Mouse (Mus musculus): ENCODE measurements around the gene Timmdc1. TPM values are rescaled to one million over a fixed set of nuclear protein-coding genes. Genes with fewer than 3 reads are reported as not detected.
A peak's percentile ranks its signal among the peaks of the same experiment; 100 is the strongest.

Timmdc1 gene
- polyA plus RNA-seq, 1 experiment from 2014 or later, result 35.0 TPM

DNA sequence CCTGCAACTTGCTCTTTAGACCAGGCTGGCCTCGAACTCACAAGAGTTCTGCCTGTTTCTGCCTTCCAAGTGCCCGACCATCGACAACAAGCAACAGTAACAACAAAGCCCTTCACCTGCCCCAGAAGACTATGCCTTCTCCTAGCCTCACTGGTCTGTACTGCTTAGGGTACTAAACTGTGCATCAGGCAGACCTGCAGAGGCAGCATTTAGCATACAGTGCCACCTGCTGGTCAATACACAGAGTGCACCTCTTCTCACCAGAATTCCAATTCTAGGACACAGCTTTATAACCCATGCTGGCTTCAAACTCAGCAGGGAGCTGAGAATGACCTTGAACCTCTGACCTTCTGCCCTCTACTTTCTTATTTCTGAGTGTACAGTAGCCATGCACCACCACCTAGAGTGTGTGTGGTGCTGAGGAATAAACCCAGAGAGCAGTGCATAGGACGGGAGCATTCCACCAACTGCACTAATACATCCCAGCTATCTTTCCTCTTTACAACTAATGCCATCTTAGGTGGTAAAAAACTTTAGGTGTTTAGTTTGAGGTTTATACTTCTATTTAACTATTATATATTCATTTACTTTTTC is 16.3 kb downstream of the Timmdc1 start:
- H3K4me3 ChIP-seq (ENCODE audit: low read length), result no peak overlapping the region
- no peak overlapping the region for H3K27ac ChIP-seq (ENCODE audit: low read length)
- no peaks in the 10 kb centered on the region for H3K27me3 ChIP-seq (ENCODE audit: control insufficient read depth, insufficient read depth, low read length)
- no peak overlapping the region for H3K4me2 ChIP-seq (ENCODE audit: low read depth, low read length)
- 64% methylated on average over 4 of the region's 4 CpGs for WGBS
- peaks cover 31% of the 10 kb centered on the region for H3K36me3 ChIP-seq (ENCODE audit: control insufficient read depth, insufficient read depth)
- ATAC-seq (replicated peaks; ENCODE audit: extremely low read depth, insufficient read depth, low FRiP score), result peak; percentile 74; the same call in 1 of the 2 replicates
- H3K9ac ChIP-seq (ENCODE audit: low read length), result no peak overlapping the region
- no peaks in the 10 kb centered on the region for H3K4me1 ChIP-seq (ENCODE audit: control insufficient read depth, insufficient read depth, low read length)
- H3K9me3 ChIP-seq (replicated peaks; ENCODE audit: control insufficient read depth, low read length), result no peaks in the 10 kb centered on the region

GRCm38 (mm10) chr16:38503528-38503927 is 18.9 kb downstream of the Timmdc1 start:
- Histone ChIP-seq H3K27ac (ENCODE audit: low read length) (no peak overlapping the region), H3K9ac (ENCODE audit: low read length) (no peak overlapping the region), H3K4me2 (ENCODE audit: low read depth, low read length) (no peak overlapping the region), H3K9me3 (replicated peaks; ENCODE audit: control insufficient read depth, low read length) (no peaks in the 10 kb centered on the region), H3K27me3 (ENCODE audit: control insufficient read depth, insufficient read depth, low read length) (no peaks in the 10 kb centered on the region), H3K4me1 (ENCODE audit: control insufficient read depth, insufficient read depth, low read length) (no peaks in the 10 kb centered on the region), H3K4me3 (ENCODE audit: low read length) (no peak overlapping the region), H3K36me3 (ENCODE audit: control insufficient read depth, insufficient read depth) (peaks cover 38% of the 10 kb centered on the region)
- ATAC-seq (replicated peaks; ENCODE audit: extremely low read depth, insufficient read depth, low FRiP score), result no peak
- WGBS, result 82% methylated on average over 4 of the region's 4 CpGs

DNA sequence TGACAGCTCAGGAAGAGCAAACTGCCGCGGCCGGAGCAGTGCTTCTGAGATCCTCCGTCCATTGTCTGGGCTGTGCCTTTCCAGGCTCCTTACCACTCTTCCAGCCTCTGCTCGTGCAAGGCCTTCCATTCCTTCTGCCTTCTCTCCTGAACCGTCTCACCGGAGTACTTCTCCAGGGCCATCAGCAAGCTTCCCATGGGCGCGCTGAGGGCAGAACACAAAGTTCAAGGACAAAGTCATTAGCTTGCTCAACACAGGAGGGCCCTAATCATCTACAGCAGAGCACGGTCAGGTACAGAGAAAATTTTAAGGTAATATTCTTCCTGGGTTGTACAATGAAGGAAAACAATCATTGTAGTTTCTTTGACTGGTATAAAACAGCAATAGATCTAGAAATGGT is 20.0 kb downstream of the Timmdc1 start:
- H3K9ac ChIP-seq (ENCODE audit: low read length), result no peak overlapping the region
- H3K4me2 ChIP-seq (ENCODE audit: low read depth, low read length), result no peak overlapping the region
- no peaks in the 10 kb centered on the region for H3K27me3 ChIP-seq (ENCODE audit: control insufficient read depth, insufficient read depth, low read length)
- no peak overlapping the region for H3K27ac ChIP-seq (ENCODE audit: low read length)
- peaks cover 41% of the 10 kb centered on the region for H3K36me3 ChIP-seq (ENCODE audit: control insufficient read depth, insufficient read depth)
- ATAC-seq (replicated peaks; ENCODE audit: extremely low read depth, insufficient read depth, low FRiP score), result no peak
- H3K4me1 ChIP-seq (ENCODE audit: control insufficient read depth, insufficient read depth, low read length), result no peaks in the 10 kb centered on the region
- no peaks in the 10 kb centered on the region for H3K9me3 ChIP-seq (replicated peaks; ENCODE audit: control insufficient read depth, low read length)
- 85% methylated on average over 10 of the region's 10 CpGs for WGBS
- H3K4me3 ChIP-seq (ENCODE audit: low read length), result no peak overlapping the region

DNA sequence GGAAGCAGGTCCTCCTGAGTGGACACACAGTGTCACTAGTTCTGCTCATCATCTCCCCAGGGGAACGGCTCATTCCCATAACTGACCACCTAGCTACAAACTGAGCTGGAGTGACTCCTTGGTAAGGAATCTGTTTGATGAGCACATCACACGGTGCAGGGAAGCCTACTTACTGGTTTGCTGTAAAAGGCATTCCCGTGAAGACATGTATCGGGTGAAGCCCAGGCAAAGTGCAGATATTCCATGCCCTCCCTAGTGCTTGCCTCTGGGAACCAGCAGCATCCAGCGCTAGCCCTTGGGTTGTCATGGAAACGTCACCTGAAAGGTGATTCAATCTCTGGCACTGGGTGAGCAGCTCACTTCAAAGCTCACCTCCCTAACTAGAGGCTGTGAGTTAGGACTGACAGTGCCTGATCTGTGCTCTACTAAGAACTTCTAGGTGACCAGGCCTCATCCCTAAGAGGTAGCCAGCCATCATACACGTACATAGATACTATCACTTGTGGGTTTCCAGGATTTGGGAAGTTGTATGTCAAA is 25.8 kb downstream of the Timmdc1 start:
- no peak for ATAC-seq (replicated peaks; ENCODE audit: extremely low read depth, insufficient read depth, low FRiP score)
- H3K27ac ChIP-seq (ENCODE audit: low read length), result no peak overlapping the region

GRCm38 (mm10) chr16:38493890-38494289 is 28.6 kb downstream of the Timmdc1 start:
- WGBS, result 70% methylated on average over 10 of the region's 10 CpGs
- no peak overlapping the region for H3K9ac ChIP-seq (ENCODE audit: low read length)
- H3K4me3 ChIP-seq (ENCODE audit: low read length), result no peak overlapping the region
- H3K4me1 ChIP-seq (ENCODE audit: control insufficient read depth, insufficient read depth, low read length), result no peaks in the 10 kb centered on the region
- H3K4me2 ChIP-seq (ENCODE audit: low read depth, low read length), result no peak overlapping the region
- ATAC-seq (replicated peaks; ENCODE audit: extremely low read depth, insufficient read depth, low FRiP score), result no peak
- H3K27ac ChIP-seq (ENCODE audit: low read length), result no peak overlapping the region
- peaks cover 15% of the 10 kb centered on the region; the same call in 1 of the 2 replicates for H3K36me3 ChIP-seq (ENCODE audit: control insufficient read depth, insufficient read depth)
- no peaks in the 10 kb centered on the region for H3K27me3 ChIP-seq (ENCODE audit: control insufficient read depth, insufficient read depth, low read length)
- H3K9me3 ChIP-seq (replicated peaks; ENCODE audit: control insufficient read depth, low read length), result no peaks in the 10 kb centered on the region

More for the DNA sequence above, 25.8 kb downstream of the Timmdc1 start:
- H3K9me3 ChIP-seq (replicated peaks; ENCODE audit: control insufficient read depth, low read length), result no peaks in the 10 kb centered on the region
- H3K27me3 ChIP-seq (ENCODE audit: control insufficient read depth, insufficient read depth, low read length), result no peaks in the 10 kb centered on the region
- WGBS, result 79% methylated on average over 7 of the region's 7 CpGs
- no peak overlapping the region for H3K4me3 ChIP-seq (ENCODE audit: low read length)
- H3K9ac ChIP-seq (ENCODE audit: low read length), result no peak overlapping the region
- H3K4me2 ChIP-seq (ENCODE audit: low read depth, low read length), result no peak overlapping the region
- H3K36me3 ChIP-seq (ENCODE audit: control insufficient read depth, insufficient read depth), result peaks cover 24% of the 10 kb centered on the region; the same call in 1 of the 2 replicates
- H3K4me1 ChIP-seq (ENCODE audit: control insufficient read depth, insufficient read depth, low read length), result no peaks in the 10 kb centered on the region

DNA sequence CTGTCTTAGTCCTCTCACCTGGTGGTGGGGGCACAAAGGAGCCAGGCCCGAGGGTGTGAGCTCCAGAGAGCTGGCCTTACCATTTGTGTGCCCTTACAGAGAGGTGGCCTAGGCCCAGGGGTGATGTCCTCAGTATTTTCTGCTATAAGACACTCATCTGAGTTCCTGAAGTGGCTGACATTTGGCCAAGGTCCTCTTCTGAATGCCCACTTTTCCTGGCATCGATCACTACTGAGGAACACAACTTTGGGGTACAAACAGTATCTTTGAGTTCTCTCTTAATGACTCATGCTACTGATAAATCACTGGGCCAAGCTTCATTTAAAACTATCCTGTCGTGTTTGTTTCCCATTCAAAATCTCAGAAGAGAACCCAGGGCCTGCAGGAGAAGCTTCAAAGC is 29.9 kb downstream of the Timmdc1 start:
- Histone ChIP-seq H3K9me3 (replicated peaks; ENCODE audit: control insufficient read depth, low read length) (no peaks in the 10 kb centered on the region), H3K4me3 (ENCODE audit: low read length) (no peak overlapping the region), H3K27ac (ENCODE audit: low read length) (no peak overlapping the region), H3K9ac (ENCODE audit: low read length) (no peak overlapping the region), H3K36me3 (ENCODE audit: control insufficient read depth, insufficient read depth) (peaks cover 6% of the 10 kb centered on the region; the same call in 1 of the 2 replicates), H3K4me1 (ENCODE audit: control insufficient read depth, insufficient read depth, low read length) (no peaks in the 10 kb centered on the region), H3K4me2 (ENCODE audit: low read depth, low read length) (no peak overlapping the region), H3K27me3 (ENCODE audit: control insufficient read depth, insufficient read depth, low read length) (no peaks in the 10 kb centered on the region)
- 76% methylated on average over 3 of the region's 3 CpGs for WGBS
- no peak for ATAC-seq (replicated peaks; ENCODE audit: extremely low read depth, insufficient read depth, low FRiP score)

DNA sequence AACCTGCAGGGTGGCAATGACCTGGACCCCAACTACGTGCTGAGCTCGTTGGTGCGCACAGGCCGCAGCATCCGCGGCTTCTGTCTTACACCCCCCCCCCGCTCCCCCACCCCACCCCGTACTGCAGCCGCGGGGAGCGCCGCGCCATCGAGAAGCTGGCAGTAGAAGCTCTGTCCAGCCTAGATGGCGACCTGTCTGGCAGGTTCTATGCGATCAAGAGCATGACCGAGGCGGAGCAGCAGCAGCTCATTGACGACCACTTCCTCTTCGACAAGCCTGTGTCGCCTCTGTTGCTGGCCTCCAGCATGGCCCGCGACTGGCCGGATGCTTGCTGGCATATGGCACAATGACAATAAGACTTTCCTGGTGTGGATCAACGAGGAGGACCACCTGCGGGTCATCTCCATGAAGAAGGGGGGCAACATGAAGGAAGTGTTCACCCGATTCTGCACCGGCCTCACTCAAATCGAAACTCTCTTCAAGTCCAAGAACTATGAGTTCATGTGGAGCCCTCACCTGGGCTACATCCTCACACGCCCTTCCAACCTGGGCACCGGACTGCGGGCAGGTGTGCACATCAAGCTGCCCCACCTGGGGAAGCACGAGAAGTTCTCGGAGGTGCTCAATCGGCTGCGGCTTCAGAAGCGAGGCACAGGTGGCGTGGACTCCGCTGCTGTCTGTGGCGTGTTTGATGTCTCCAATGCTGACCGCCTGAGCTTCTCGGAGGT is 38.7 kb downstream of the Timmdc1 start:
- H3K27me3 ChIP-seq (ENCODE audit: control insufficient read depth, insufficient read depth, low read length), result 0 out of 2 replicates have a peak, but pooled peaks cover 2% of the 10 kb centered on the region
- H3K36me3 ChIP-seq (ENCODE audit: control insufficient read depth, insufficient read depth), result no peaks in the 10 kb centered on the region
- peak overlapping the region; percentile 51 for H3K4me3 ChIP-seq (ENCODE audit: low read length)
- 0 out of 2 replicates have a peak, but pooled peaks cover 4% of the 10 kb centered on the region for H3K9me3 ChIP-seq (replicated peaks; ENCODE audit: control insufficient read depth, low read length)
- no peak for ATAC-seq (replicated peaks; ENCODE audit: extremely low read depth, insufficient read depth, low FRiP score)
- H3K4me1 ChIP-seq (ENCODE audit: control insufficient read depth, insufficient read depth, low read length), result peaks cover 8% of the 10 kb centered on the region; the same call in 1 of the 2 replicates
- WGBS, result 26% methylated on average over 42 of the region's 42 CpGs
- H3K4me2 ChIP-seq (ENCODE audit: low read depth, low read length), result peak overlapping the region; percentile 76
- peak overlapping the region; percentile 55 for H3K9ac ChIP-seq (ENCODE audit: low read length)
- no peak overlapping the region for H3K27ac ChIP-seq (ENCODE audit: low read length)

DNA sequence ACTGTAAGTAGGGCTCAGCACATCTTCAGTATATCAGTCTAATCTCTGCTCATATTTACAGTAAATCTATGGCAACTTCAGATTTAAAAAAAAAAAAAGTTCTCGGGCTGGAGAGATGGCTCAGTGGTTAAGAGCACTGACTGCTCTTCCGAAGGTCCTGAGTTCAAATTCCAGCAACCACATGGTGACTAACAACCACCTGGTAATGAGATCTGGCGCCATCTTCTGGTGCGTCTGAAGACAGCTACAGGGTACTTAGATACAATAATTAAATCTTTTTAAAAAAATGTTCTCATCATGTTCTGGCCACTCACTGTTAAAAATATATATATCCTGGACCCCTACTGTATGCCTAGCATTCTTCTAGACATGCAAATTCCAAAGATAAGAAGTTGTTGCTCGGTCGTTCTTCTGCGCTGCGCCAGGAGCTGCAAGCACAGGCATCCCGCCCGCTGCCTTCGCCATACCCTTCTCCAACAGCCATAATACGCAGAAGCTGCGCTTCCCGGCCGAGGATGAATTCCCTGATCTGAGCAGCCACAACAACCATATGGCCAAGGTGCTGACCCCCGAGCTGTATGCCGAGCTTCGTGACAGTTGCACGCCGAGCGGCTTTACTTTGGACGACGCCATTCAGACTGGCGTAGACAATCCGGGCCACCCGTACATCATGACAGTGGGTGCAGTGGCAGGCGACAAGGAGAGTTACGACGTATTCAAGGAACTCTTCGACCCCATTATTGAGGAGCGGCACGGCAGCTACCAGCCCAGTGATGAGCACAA is 39.5 kb downstream of the Timmdc1 start:
- Histone ChIP-seq H3K9me3 (replicated peaks; ENCODE audit: control insufficient read depth, low read length) (0 out of 2 replicates have a peak, but pooled peaks cover 4% of the 10 kb centered on the region), H3K4me3 (ENCODE audit: low read length) (peak overlapping the region; percentile 51), H3K4me2 (ENCODE audit: low read depth, low read length) (peak overlapping the region; percentile 76), H3K4me1 (ENCODE audit: control insufficient read depth, insufficient read depth, low read length) (peaks cover 8% of the 10 kb centered on the region; the same call in 1 of the 2 replicates), H3K36me3 (ENCODE audit: control insufficient read depth, insufficient read depth) (no peaks in the 10 kb centered on the region), H3K27me3 (ENCODE audit: control insufficient read depth, insufficient read depth, low read length) (0 out of 2 replicates have a peak, but pooled peaks cover 2% of the 10 kb centered on the region), H3K27ac (ENCODE audit: low read length) (no peak overlapping the region), H3K9ac (ENCODE audit: low read length) (peak overlapping the region; percentile 55)
- WGBS, result 16% methylated on average over 32 of the region's 32 CpGs
- ATAC-seq (replicated peaks; ENCODE audit: extremely low read depth, insufficient read depth, low FRiP score), result 0 out of 2 replicates have a peak, but pooled peaks have one; percentile 28
